Mouse (Mus musculus): ENCODE measurements around the gene Chrd. TPM values are rescaled to one million over a fixed set of nuclear protein-coding genes. Genes with fewer than 3 reads are reported as not detected.

Gene Chrd
- polyA plus RNA-seq, 1 experiment from 2014 or later, result 0.70 TPM

DNA sequence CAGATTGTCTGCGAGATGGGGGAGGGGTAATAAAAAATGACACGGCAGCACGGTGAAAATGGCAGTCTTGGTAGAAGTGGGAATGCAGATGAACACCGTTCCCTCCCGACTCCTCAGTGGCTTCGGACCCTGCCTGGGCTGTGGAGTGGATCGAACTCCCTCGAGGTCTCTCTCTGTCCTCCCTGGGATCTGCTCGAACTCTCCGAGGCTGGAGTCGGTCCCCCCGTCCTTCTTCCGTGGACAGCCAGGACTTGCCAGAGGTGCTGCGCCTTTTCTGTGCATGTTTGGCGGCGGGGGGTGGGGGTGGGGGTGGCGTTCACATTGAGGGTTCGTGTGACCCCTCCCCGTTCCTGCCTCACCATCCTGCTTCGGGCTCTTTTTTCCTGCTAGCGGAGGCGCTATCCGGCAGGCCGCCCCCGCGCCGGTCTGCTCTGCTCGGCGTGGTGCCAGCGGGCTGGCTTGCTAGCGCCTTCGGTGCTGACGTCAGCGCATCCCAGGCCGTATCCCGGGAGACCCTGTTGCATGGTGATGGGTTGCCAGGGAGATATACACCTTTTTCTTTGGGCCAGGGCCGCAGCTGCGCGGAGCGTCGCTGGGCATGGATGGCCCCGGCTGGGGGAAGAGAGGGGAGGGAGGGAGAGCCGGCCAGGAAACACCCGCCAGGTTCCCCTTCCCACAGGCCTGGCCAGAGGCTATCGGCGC is 37.2 kb upstream of the Chrd start:
- 3% methylated on average over 46 of the region's 46 CpGs for WGBS
- Histone ChIP-seq H3K4me1 (ENCODE audit: control insufficient read depth in 2 of 2, insufficient read depth in 2 of 2, low read length in 2 of 2) (peaks cover 18 to 19% of the 10 kb centered on the region in 2 experiments), H3K27me3 (ENCODE audit: control insufficient read depth, insufficient read depth, low read length) (no peaks in the 10 kb centered on the region), H3K36me3 (ENCODE audit: control insufficient read depth, insufficient read depth, low read length) (peaks cover 38% of the 10 kb centered on the region), H3K4me2 (ENCODE audit: low read length) (peak overlapping the region; percentile 65), H3K4me3 (ENCODE audit: control insufficient read depth in 1 of 2, insufficient read depth in 1 of 2, low read depth in 1 of 2, low read length in 2 of 2) (peak overlapping the region; percentile 32 to 37), H3K27ac (replicated peaks in 1 of 2; ENCODE audit: control insufficient read depth in 1 of 2, insufficient read depth in 1 of 2, low read depth in 2 of 2, low read length in 2 of 2) (peak overlapping the region; percentile 33 to 72; a peak in 3 of 4 replicates), H3K9ac (ENCODE audit: low read length) (peak overlapping the region; percentile 62), H3K9me3 (ENCODE audit: control insufficient read depth, low read length) (no peaks in the 10 kb centered on the region)
- ATAC-seq (ENCODE audit: insufficient number of reproducible peaks, insufficient read depth, low FRiP score, low read depth), result peak; percentile 74

DNA sequence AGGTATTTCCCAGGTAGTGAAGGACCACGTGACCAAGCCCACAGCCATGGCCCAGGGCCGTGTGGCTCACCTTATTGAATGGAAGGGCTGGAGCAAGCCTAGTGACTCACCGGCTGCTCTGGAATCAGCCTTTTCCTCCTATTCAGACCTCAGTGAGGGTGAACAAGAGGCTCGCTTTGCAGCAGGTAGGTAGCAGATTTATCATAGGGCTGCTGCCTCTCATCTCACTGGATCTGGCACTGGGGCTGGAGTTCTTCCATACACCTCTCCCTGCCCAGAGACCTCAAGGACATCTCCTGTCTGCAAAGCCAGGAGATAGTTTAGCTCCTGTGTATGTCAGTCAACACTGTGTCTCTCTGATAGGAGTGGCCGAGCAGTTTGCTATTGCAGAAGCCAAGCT is 33.7 kb upstream of the Chrd start:
- Histone ChIP-seq H3K4me1 (ENCODE audit: control insufficient read depth in 2 of 2, insufficient read depth in 2 of 2, low read length in 2 of 2) (peaks cover 26 to 31% of the 10 kb centered on the region in 2 experiments), H3K9me3 (ENCODE audit: control insufficient read depth, low read length) (no peaks in the 10 kb centered on the region), H3K4me3 (ENCODE audit: control insufficient read depth in 1 of 2, insufficient read depth in 1 of 2, low read depth in 1 of 2, low read length in 2 of 2) (no peak overlapping the region), H3K27me3 (ENCODE audit: control insufficient read depth, insufficient read depth, low read length) (no peaks in the 10 kb centered on the region), H3K9ac (ENCODE audit: low read length) (no peak overlapping the region), H3K27ac (replicated peaks in 1 of 2; ENCODE audit: control insufficient read depth in 1 of 2, insufficient read depth in 1 of 2, low read depth in 2 of 2, low read length in 2 of 2) (no peak overlapping the region), H3K4me2 (ENCODE audit: low read length) (no peak overlapping the region), H3K36me3 (ENCODE audit: control insufficient read depth, insufficient read depth, low read length) (peaks cover 19% of the 10 kb centered on the region)
- WGBS, result 65% methylated on average over 5 of the region's 5 CpGs
- no peak for ATAC-seq (ENCODE audit: insufficient number of reproducible peaks, insufficient read depth, low FRiP score, low read depth)

DNA sequence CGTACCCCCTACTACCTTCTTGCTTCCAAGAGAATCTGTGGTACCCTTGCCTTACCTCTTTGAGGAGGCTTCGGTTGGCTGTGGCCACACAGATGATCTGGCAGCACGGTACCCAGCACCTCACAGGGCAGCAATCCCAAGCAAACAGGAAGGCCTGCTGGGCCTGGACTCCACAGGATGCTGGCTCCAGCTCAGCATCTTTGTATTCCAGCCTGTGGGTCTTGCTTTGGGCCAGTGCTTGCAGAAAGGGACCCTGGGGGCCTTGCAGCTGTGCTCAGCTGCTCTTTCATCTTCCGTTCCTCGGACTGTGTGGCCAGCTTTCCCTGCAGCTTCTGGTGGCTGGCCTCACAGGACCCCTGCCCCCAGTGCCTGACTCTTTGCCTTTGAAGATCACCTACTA is 32.9 kb upstream of the Chrd start:
- no peak overlapping the region for H3K9ac ChIP-seq (ENCODE audit: low read length)
- 52% methylated on average over 5 of the region's 5 CpGs for WGBS

DNA sequence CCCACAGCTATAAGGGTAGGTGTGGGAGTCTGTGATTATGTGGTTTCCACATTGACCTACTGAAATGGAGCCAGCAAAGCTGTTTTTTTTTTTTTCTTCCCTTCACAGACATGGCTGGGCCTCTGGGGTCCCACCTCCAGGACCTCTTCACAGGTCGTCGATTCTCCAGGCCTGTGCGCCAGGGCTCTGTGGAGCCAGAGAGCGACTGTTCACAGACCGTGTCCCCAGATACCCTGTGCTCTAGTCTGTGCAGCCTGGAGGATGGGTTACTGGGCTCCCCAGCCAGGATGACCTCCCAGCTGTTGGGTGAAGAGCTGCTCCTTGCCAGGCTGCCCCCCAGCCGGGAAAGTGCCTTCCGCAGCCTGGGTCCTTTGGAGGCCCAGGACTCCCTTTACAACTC is 31.6 kb upstream of the Chrd start:
- H3K9me3 ChIP-seq (ENCODE audit: control insufficient read depth, low read length), result no peaks in the 10 kb centered on the region
- H3K4me1 ChIP-seq (ENCODE audit: control insufficient read depth in 2 of 2, insufficient read depth in 2 of 2, low read length in 2 of 2), result peaks cover 13 to 17% of the 10 kb centered on the region in 2 experiments
- no peak overlapping the region for H3K4me3 ChIP-seq (ENCODE audit: control insufficient read depth in 1 of 2, insufficient read depth in 1 of 2, low read depth in 1 of 2, low read length in 2 of 2)
- no peak overlapping the region for H3K4me2 ChIP-seq (ENCODE audit: low read length)
- no peak for ATAC-seq (ENCODE audit: insufficient number of reproducible peaks, insufficient read depth, low FRiP score, low read depth)
- peaks cover 19% of the 10 kb centered on the region for H3K36me3 ChIP-seq (ENCODE audit: control insufficient read depth, insufficient read depth, low read length)
- WGBS, result 58% methylated on average over 7 of the region's 7 CpGs
- H3K27ac ChIP-seq (replicated peaks in 1 of 2; ENCODE audit: control insufficient read depth in 1 of 2, insufficient read depth in 1 of 2, low read depth in 2 of 2, low read length in 2 of 2), result no peak overlapping the region
- H3K27me3 ChIP-seq (ENCODE audit: control insufficient read depth, insufficient read depth, low read length), result no peaks in the 10 kb centered on the region
- no peak overlapping the region for H3K9ac ChIP-seq (ENCODE audit: low read length)

More for the DNA sequence above, 32.9 kb upstream of the Chrd start:
- H3K4me2 ChIP-seq (ENCODE audit: low read length), result no peak overlapping the region
- peaks cover 20 to 24% of the 10 kb centered on the region in 2 experiments for H3K4me1 ChIP-seq (ENCODE audit: control insufficient read depth in 2 of 2, insufficient read depth in 2 of 2, low read length in 2 of 2)
- H3K36me3 ChIP-seq (ENCODE audit: control insufficient read depth, insufficient read depth, low read length), result peaks cover 19% of the 10 kb centered on the region
- H3K4me3 ChIP-seq (ENCODE audit: control insufficient read depth in 1 of 2, insufficient read depth in 1 of 2, low read depth in 1 of 2, low read length in 2 of 2), result no peak overlapping the region
- no peak overlapping the region for H3K27ac ChIP-seq (replicated peaks in 1 of 2; ENCODE audit: control insufficient read depth in 1 of 2, insufficient read depth in 1 of 2, low read depth in 2 of 2, low read length in 2 of 2)
- no peaks in the 10 kb centered on the region for H3K9me3 ChIP-seq (ENCODE audit: control insufficient read depth, low read length)
- ATAC-seq (ENCODE audit: insufficient number of reproducible peaks, insufficient read depth, low FRiP score, low read depth), result no peak
- no peaks in the 10 kb centered on the region for H3K27me3 ChIP-seq (ENCODE audit: control insufficient read depth, insufficient read depth, low read length)

DNA sequence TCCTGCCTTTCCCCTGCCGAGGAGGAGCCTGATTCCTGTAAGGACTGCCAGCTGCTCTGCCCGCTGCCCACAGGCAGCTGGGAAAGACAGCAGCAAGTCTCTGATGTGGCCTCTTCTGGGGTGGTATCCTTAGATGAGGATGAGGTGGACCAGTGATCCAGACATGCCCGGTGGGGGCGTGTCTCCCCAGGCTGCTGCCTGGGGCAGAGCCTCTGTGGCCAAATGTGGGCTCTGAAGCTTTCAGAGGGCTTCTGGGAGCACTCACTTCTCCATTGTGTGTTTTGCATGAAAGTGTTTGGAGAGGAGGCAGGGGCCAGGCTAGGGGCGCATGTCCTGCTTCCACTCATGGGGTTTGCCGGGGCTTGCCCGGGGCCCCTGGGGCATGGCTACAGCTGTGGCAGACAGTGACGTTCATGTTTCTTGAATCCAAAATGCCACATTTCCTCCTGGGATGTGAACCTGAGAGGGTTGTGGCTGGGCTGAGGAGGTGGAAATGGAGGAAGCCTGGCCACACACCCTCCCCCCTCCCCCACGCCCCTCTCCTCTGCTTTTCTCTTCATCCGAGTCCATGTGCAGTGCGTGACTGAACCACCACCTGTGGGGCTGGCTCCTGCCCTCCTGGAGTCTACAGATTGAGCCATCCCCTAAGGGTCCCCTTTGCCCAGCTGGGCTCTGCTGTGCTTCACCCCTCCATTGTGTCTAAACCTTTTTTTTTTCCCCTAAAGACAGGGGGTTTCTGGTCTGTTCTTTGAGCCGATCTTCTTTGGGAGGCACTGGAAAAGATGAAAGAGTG is 31.0 kb upstream of the Chrd start:
- ATAC-seq (ENCODE audit: insufficient number of reproducible peaks, insufficient read depth, low FRiP score, low read depth), result no peak
- 49% methylated on average over 12 of the region's 12 CpGs for WGBS
- H3K4me1 ChIP-seq (ENCODE audit: control insufficient read depth in 2 of 2, insufficient read depth in 2 of 2, low read length in 2 of 2), result peaks cover 13 to 16% of the 10 kb centered on the region in 2 experiments
- peak overlapping the region; percentile 2 to 16; a peak in 1 of 4 replicates for H3K27ac ChIP-seq (replicated peaks in 1 of 2; ENCODE audit: control insufficient read depth in 1 of 2, insufficient read depth in 1 of 2, low read depth in 2 of 2, low read length in 2 of 2)
- H3K27me3 ChIP-seq (ENCODE audit: control insufficient read depth, insufficient read depth, low read length), result no peaks in the 10 kb centered on the region
- peak overlapping the region; percentile 59 for H3K9ac ChIP-seq (ENCODE audit: low read length)
- peak overlapping the region; percentile 6; the same call in 1 of the 2 replicates for H3K4me2 ChIP-seq (ENCODE audit: low read length)
- peaks cover 20% of the 10 kb centered on the region for H3K36me3 ChIP-seq (ENCODE audit: control insufficient read depth, insufficient read depth, low read length)
- H3K4me3 ChIP-seq (ENCODE audit: control insufficient read depth in 1 of 2, insufficient read depth in 1 of 2, low read depth in 1 of 2, low read length in 2 of 2), result no peak overlapping the region
- H3K9me3 ChIP-seq (ENCODE audit: control insufficient read depth, low read length), result no peaks in the 10 kb centered on the region

DNA sequence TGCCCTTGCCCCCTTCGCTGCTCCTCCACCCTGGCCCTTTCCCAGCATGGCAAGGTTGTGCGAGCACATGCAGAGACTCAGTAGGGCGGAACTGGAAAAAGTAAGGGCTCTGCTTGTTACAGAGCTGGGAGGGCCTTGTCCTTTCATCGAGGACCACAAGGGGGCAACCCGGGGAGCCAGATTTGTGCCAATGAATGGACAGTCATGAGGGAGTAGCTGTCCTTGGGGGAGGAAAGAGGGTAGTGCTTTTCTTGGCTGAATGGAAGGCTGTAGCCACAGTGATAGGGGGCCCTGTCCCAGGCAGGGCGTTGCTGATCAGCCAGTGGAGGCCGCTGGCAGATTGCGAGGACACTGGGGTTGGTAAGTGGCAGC is 30.4 kb upstream of the Chrd start:
- Histone ChIP-seq H3K4me3 (ENCODE audit: control insufficient read depth in 1 of 2, insufficient read depth in 1 of 2, low read depth in 1 of 2, low read length in 2 of 2) (no peak overlapping the region), H3K9ac (ENCODE audit: low read length) (peak overlapping the region; percentile 59), H3K4me2 (ENCODE audit: low read length) (peak overlapping the region; percentile 6; the same call in 1 of the 2 replicates), H3K36me3 (ENCODE audit: control insufficient read depth, insufficient read depth, low read length) (peaks cover 22% of the 10 kb centered on the region), H3K27ac (replicated peaks in 1 of 2; ENCODE audit: control insufficient read depth in 1 of 2, insufficient read depth in 1 of 2, low read depth in 2 of 2, low read length in 2 of 2) (peak overlapping the region; percentile 2 to 16; a peak in 2 of 4 replicates), H3K27me3 (ENCODE audit: control insufficient read depth, insufficient read depth, low read length) (no peaks in the 10 kb centered on the region), H3K9me3 (ENCODE audit: control insufficient read depth, low read length) (no peaks in the 10 kb centered on the region), H3K4me1 (ENCODE audit: control insufficient read depth in 2 of 2, insufficient read depth in 2 of 2, low read length in 2 of 2) (peaks cover 13 to 16% of the 10 kb centered on the region in 2 experiments)
- 5% methylated on average over 8 of the region's 8 CpGs for WGBS
- peak; percentile 65 for ATAC-seq (ENCODE audit: insufficient number of reproducible peaks, insufficient read depth, low FRiP score, low read depth)

DNA sequence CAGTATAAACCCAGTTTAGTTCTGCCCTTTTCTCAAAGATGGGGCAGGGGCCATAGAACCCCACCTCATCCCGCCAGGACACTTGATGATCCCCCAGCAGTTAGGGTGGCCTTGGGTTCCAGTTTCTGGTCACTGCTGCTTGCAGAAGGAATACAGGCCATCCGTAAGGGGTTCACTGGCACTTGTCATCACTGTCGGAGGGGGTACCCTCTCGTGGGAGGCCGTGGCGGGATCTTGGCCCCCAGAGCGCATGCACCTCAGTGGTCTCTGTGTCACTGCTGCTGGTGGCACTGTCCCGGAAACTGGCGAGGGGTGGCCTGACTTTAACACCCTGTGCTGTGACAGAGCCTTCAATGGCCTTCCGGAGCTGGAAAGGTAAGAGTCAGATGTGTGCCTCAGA is 29.9 kb upstream of the Chrd start:
- WGBS, result 90% methylated on average over 10 of the region's 10 CpGs
- Histone ChIP-seq H3K4me3 (ENCODE audit: control insufficient read depth in 1 of 2, insufficient read depth in 1 of 2, low read depth in 1 of 2, low read length in 2 of 2) (no peak overlapping the region), H3K4me1 (ENCODE audit: control insufficient read depth in 2 of 2, insufficient read depth in 2 of 2, low read length in 2 of 2) (peaks cover 13 to 16% of the 10 kb centered on the region in 2 experiments), H3K27me3 (ENCODE audit: control insufficient read depth, insufficient read depth, low read length) (no peaks in the 10 kb centered on the region), H3K9me3 (ENCODE audit: control insufficient read depth, low read length) (no peaks in the 10 kb centered on the region), H3K9ac (ENCODE audit: low read length) (no peak overlapping the region), H3K4me2 (ENCODE audit: low read length) (no peak overlapping the region), H3K36me3 (ENCODE audit: control insufficient read depth, insufficient read depth, low read length) (peaks cover 24% of the 10 kb centered on the region), H3K27ac (replicated peaks in 1 of 2; ENCODE audit: control insufficient read depth in 1 of 2, insufficient read depth in 1 of 2, low read depth in 2 of 2, low read length in 2 of 2) (no peak overlapping the region)
- no peak for ATAC-seq (ENCODE audit: insufficient number of reproducible peaks, insufficient read depth, low FRiP score, low read depth)

Data from heart, embryonic 14.5 days (tissue).